Mouse (Mus musculus) regulatory T cell (primary cell): Measurements from ENCODE around the gene Olfm1.

Experiments used
- in situ Hi-C: fragments of 300-600 bp; cut with MboI, MseI; formaldehyde crosslinking; loops from one replicate; pipeline ENCODE4 v1.15.1; 2025; ENCODE audit warnings: high pct_unique_total_duplicates

Olfm1 gene

GRCm38 (mm10) chr2:28192821-28193689 is at the start of gene Olfm1:
TSS of gene Olfm1 (plus strand) at chr2:28192992.
- in situ Hi-C loops = no loop called here

GRCm38 (mm10) chr2:28143417-28144045 is 49.3 kb upstream of the Olfm1 start:
- in situ Hi-C loops = loop anchor here (10.0 kb wide), 1 partner anchor 1149 kb away; no protein-coding TSS in a partner anchor

- in situ Hi-C loops = loop anchor here (10.0 kb wide), 1 partner anchor 1151 kb away; no protein-coding TSS in a partner anchor
Measured at GRCm38 (mm10) chr2:28145702-28146101, 47.1 kb upstream of the Olfm1 start.

- in situ Hi-C loops = loop anchor here (10.0 kb wide), 1 partner anchor 1151 kb away; no protein-coding TSS in a partner anchor
Measured at GRCm38 (mm10) chr2:28146152-28146551, 46.6 kb upstream of the Olfm1 start.

- in situ Hi-C loops = loop anchor here (10.0 kb wide), 1 partner anchor 1152 kb away; no protein-coding TSS in a partner anchor
Measured at GRCm38 (mm10) chr2:28146685-28147084, 46.1 kb upstream of the Olfm1 start.

- in situ Hi-C loops = loop anchor here (10.0 kb wide), 1 partner anchor 1153 kb away; no protein-coding TSS in a partner anchor
Measured at GRCm38 (mm10) chr2:28147248-28147794, 45.5 kb upstream of the Olfm1 start.

- in situ Hi-C loops = loop anchor here (10.0 kb wide), 1 partner anchor 1155 kb away; no protein-coding TSS in a partner anchor
Measured at GRCm38 (mm10) chr2:28149688-28150087, 43.1 kb upstream of the Olfm1 start.

- in situ Hi-C loops = no loop called here
Measured at GRCm38 (mm10) chr2:28160568-28160967, 32.2 kb upstream of the Olfm1 start.

- in situ Hi-C loops = no loop called here
Measured at GRCm38 (mm10) chr2:28165570-28165969, 27.2 kb upstream of the Olfm1 start.

- in situ Hi-C loops = no loop called here
Measured at GRCm38 (mm10) chr2:28169336-28169735, 23.5 kb upstream of the Olfm1 start.

- in situ Hi-C loops = no loop called here
Measured at GRCm38 (mm10) chr2:28171962-28172361, 20.8 kb upstream of the Olfm1 start.

GRCm38 (mm10) chr2:28173225-28174141 is 19.3 kb upstream of the Olfm1 start:
- in situ Hi-C loops = no loop called here

- in situ Hi-C loops = no loop called here
Measured at GRCm38 (mm10) chr2:28174441-28174840, 18.4 kb upstream of the Olfm1 start.

- in situ Hi-C loops = no loop called here
Measured at GRCm38 (mm10) chr2:28178600-28178999, 14.2 kb upstream of the Olfm1 start.

- in situ Hi-C loops = no loop called here
Measured at GRCm38 (mm10) chr2:28180053-28180452, 12.7 kb upstream of the Olfm1 start.

- in situ Hi-C loops = no loop called here
Measured at GRCm38 (mm10) chr2:28188398-28188944, 4.3 kb upstream of the Olfm1 start.

- in situ Hi-C loops = no loop called here
Measured at GRCm38 (mm10) chr2:28193690-28194087, 897 bp downstream of the Olfm1 start.

- in situ Hi-C loops = no loop called here
Measured at GRCm38 (mm10) chr2:28194962-28195617, 2.3 kb downstream of the Olfm1 start.

GRCm38 (mm10) chr2:28195726-28196125 is 2.9 kb downstream of the Olfm1 start:
- in situ Hi-C loops = no loop called here

- in situ Hi-C loops = loop anchor here (5.0 kb wide), 2 partner anchors 101 to 221 kb away; no protein-coding TSS in a partner anchor
Measured at GRCm38 (mm10) chr2:28201441-28201841, 8.6 kb downstream of the Olfm1 start.
